Mouse (Mus musculus) lung, postnatal 36 days (tissue): Measurements from ENCODE around the gene Gm20388.

ENCODE experiments used
- DNase-seq: peaks from one replicate; pipeline ENCODE4 v3.0.0; 2022; ENCODE audit warnings: mixed read lengths

Gm20388 gene

DNA sequence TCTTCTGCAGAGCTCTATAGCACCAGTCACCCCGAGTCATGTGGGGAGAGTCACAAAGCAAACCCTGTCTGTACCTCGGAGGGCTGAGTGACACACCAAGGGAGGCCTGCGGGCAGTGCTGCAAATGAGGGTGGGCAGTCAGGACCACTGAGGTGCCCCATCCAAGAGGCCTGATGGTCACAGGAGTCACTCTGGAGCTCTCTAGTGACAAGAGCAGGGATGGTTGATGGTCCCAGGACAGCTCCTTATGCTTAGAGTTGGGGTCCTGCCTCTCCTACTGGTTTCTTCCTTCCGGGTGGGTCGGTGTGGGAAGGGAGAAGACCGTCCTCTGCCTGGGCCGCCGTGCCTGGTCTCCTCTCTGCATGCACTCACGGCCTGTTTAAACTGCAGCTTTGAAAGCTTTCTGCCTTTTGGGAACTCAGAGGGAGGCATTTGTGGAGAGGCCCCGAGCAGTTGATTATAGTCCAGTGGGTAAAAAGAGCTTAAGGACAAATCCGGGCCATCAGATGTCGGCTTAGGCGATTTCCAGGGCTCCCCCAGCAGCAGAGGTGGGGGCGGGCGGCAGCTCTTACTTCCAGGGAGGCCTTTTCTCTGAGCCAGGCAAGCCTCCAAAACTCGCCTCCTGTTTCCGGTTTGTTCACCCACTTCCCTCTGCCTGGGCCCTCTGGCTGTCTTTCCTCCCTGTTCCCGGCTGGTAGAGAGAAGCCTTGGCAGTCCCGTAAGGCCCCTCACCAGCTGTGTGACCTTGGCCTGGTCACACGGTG is 516.2 kb downstream of the Gm20388 start:
- DNase-seq: peak; percentile 73

DNA sequence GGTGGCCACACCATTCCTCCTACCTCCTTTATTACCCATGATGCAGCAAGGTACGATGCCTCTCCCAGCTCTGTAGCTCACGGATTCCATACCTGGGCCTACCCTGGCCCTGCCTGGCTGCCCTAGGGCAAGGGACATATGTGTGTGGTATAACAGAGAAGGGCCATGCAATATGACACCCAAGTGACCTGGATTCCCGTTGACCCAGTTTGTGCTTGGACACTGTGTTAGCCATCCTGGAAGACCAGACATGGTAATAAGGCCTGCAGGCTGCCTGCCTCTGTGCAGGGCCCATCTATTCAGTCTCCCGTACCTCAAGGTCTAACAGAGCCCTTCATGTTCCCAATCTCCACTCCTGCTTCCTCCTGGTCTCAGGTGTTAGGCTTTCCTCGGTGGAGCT is 517.9 kb downstream of the Gm20388 start:
- no peak for DNase-seq

DNA sequence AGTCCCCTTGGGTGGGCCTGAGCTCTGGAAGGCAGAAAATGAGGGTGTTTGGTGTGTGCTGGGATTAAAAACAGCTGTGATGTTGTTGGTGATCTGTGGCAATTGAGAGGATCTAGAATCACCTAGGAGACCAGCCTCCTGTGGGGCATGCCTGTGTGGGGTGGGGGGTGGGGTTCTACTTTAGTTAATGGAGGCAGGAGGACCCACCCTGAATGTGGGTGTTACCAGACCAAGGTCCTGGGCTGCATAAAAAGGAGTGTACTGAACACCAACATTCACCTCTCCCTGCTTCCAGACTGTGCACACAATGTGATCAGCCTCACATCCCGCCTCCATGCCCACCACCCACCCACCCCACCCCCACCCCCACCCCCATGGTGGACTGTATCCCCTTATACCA is 518.5 kb downstream of the Gm20388 start:
- no peak for DNase-seq

DNA sequence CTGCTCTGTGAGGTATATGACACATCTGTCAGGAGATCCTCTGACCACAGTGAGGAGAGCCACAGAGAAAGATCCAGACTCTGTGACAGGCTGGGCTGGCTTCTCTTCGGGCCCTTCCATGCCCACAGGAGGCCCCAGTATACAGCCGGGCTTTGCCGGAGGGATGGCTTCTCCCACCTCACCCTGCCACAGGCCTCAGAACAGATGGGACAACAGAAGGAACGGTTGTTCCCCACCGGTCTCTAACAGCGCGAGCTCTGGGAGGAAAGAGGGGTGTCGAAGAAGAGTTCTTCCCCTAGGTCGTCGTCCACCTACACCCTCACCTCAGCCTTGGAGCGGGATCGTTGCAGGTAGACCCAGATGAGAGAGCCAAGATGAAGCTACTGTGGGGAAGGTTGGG is 520.4 kb downstream of the Gm20388 start:
- no peak for DNase-seq

DNA sequence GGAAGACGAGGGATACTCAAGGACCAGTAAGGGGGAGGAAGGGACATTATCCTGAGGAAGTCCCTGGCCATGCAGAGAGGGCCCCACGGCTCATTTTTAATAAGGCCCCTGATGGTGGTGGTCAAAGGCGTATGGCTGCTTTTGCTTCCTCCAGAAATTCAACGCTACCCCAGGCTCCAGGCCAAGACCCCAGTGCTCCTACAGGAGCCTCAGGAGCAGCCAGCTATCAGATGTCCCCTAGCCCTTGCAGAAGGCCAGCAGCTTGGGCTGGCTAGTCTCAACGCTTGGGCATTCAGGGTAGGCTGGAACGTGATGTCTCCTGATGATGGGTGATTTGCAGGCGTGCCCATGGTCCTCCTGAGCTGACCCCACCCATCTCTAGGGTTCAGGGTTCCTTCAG is 521.8 kb downstream of the Gm20388 start:
- no peak for DNase-seq

DNA sequence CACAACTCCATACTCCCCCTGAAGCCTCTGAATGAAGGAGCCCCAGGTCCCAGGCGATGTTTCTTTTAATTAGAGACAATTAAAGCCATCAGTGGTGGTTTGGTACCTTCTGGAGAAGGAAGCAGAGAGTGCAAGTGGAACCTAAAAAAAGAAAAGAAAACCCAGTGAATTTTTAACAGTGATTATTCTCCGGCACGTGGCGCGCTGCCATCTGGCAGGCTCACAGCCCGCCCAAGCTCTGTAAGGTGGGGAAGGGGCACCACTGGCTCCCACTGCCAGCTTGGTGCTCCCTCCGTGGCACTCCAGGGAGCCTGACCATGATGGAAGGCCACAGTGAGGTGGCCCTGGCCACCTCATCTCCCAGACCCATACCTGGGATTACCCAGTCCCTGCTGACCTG is 522.5 kb downstream of the Gm20388 start:
- DNase-seq: no peak

DNA sequence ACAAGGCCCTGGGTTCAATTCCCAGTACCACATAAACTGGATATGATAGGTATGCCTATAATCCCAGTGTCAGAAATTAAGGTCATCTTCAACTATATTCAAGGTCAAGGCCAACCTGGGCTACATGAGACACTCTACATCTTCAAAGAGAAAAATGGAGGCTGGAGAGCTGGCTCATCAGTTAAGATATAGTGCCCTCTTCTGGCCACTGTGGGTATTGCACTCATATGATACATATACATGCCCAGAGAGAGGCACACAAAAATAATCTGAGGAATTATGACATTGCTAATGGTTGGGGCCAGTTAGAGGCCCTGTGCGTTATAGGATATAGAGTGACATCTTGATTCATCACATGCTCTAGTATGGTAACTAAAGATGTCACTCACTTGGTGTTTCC is 523.1 kb downstream of the Gm20388 start:
- no peak for DNase-seq

DNA sequence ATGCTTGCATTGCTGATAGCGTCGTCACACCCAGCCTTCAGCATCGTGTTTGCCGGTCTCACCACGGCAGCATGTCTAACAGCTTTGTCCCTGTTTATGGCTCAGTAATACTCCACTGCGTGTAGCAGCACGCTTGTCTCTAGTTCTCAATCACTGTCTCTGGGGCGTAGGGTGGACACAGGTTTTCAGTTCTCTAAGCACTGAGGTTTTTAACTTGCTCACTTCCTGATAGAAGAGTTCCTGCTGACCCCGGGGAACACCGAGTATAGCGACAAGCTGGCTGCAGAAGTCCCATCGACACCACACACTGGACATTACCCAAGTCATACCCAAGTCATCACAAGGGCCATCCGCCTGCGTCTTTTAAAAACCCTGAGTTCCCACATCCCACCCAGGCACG is 525.1 kb downstream of the Gm20388 start:
- peak; percentile 38 for DNase-seq

DNA sequence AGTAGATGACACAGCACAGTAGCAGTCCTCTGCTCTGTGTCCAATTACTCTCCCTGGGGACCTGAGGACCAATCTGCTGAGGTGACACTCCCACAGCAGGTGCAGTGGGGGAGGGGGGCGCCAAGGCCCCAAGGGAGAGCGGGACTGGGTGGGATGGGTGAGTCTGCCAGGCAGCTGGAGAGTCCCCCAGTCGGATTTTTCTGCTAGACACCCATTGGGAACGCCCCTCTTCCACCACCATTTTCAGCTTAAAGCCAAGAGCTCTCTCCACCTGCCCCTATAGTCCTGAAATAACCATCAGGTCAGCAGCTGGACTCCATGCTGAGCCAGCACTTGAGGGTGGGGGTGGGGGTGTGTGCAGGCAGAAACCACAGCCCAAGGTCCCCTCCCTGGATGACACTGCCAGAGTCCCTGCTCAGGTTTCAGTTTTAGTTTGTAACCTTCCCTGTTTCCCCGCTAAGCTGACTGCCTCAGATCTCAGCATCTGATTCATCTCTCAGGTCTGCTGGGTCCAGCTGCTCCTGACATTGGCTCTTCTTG is 525.9 kb downstream of the Gm20388 start:
- no peak for DNase-seq

DNA sequence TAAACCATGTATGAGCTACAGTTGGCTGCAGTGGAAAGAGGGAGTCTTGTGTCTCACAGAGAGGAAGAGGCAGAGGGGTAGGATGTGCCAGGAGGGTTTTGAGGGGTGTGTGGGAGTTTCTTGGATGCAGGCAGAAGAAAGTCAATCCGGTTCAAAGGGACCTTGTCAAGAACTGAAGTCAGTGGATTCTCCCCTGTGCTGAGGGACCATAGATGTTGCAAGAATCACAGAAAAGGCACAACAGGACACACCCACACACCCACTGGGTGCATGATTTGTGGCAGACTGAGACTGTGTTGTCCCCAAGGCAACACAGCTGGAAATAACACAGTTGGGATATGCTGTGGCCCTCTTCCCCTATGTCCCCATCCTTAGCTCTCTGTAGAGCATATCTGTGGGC is 526.6 kb downstream of the Gm20388 start:
- DNase-seq: peak; percentile 63

DNA sequence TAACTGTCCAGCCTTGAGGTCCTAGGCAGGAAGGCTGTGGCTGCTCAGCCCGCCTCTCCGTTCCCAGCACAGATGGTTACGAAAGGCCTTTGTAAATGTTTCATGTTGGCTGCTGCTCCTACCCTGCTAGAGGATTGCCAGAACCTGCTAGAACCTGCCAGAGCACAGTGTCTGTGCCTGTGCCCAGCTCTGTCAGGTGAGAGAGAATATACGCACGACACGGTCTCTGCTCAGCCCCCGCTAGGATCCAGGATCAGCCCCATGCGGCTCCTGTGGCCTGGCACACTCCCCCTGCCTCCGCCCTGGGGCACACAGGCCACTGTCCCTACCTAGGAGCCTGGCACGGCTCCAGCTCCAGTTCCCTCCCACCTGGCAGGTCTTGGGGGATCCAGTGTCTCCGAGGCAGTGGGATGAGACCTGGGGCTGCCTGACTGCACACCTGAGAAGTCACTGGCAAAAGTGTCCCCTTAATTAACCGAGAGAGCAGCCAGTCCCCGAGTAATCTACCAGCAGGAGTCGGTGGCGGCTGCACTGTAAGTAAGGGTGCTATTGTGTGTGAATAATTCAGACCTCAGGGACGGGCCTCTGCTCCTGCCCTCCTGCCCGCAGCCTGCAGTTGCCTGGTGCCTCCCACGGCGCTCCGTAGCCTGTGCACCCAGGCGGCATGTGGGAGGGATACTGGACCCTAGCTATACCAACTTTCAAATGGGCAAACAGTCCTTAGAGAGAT is 527.2 kb downstream of the Gm20388 start:
- DNase-seq: peak; percentile 52

DNA sequence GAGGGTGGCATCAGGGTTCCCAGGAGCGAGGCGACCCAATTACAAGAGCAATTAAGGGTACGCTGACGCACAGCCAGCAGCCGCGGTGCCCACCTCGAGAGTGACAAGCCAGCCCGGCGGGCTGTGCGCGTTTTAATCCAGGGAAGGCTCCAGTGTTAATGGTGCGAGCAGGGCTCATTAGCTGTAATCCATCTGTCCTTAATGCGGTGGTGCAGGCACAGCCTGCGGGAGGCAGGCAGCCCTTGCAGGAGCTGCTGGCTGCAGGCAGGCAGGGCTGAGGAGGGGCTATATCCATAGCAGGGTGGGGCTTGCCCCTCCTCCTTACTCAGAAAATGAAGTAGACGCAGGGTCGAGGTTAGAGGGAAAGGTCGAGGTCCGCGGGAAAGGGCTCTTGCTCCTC is 528.7 kb downstream of the Gm20388 start:
- DNase-seq: no peak

DNA sequence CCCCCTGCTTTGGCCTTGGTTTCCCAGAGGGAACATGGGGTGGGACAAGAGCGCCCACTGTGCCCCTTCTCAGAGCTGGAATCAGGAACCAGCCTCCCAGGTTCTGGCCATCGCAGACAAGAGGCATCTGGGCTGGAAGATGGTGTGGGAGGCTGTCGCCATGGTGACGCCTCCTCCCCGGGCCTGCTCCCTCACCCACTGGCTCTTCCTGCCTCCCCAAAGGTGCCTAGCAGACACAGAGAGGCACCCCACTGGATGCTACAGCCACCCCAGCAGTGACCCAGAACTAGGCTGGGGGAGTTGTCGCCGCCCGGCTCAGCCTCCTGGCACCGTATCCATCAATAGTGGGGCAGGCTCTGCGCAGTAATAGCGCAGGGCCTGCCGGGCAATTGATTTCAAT is 530.1 kb downstream of the Gm20388 start:
- DNase-seq: no peak

DNA sequence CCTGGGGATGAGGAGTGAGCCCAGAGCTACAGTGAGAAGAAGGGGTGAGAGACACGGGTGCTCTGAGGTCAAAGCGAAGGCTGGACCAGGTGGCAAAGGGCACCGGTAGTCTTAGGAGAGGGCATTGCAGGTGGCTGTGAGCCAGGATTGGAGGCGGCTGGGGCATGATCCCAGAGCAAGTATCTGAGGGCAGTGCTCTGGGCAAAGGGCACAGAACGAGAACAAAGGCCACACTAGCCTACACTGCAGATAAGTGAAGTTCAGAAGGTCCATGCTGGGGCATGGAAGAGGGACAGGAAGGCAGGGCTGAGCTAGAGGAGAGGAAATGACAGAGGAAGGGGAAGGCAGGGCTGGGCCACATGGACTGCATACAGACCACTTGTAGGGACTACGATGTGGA is 531.0 kb downstream of the Gm20388 start:
- no peak for DNase-seq

DNA sequence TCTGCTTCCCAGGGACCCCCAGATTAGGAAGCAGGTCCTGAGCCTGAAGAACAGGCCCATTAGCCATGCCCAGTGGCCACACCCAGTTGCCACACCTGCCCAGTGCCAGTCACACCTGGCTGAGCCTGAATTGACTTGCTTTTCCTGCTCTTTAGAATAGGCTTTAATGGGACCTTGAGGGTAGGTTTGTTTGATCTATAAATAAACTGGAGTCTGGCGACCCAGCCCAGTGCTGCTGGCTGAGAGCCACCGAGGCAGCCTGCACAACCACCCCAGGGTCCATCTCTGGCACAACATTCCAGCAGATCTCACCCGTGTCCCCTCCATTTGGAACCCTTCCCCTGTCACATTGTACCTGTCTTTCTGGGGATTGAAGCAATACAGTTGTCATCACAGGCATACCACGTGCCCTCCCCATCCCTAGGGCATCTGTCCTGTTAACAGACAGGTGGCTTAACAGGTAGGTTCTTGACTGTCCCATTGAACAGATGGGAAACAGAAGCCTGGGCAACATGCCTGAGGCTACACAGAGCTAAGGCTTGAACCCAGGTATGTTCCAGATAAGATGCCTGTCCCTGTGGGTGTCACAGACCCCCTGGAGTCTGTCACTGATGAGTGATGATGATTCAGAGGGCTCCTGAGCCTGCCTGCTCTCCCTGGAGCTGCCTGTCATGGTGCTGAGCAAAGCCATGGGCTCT is 531.8 kb downstream of the Gm20388 start:
- peak; percentile 52 for DNase-seq

DNA sequence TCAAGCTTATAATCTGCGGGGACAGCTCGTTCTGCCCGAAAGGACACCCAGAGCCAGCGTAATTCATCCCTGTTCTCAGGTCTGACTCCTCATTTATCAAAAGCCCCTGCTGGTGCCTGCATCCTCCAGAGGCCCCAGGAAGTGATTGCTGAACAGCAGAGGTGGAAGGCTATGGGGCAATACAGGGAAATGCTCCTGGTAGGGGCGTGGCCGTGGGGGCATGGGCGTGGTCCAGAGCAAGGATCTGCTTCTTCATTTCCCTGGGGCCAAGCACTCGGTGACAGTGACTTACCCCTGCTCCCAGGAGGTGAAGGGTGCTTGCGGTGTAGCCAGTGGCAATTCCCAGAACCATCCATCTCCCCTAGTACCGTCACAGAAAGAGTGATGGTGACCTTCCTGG is 534.6 kb downstream of the Gm20388 start:
- peak; percentile 70 for DNase-seq

DNA sequence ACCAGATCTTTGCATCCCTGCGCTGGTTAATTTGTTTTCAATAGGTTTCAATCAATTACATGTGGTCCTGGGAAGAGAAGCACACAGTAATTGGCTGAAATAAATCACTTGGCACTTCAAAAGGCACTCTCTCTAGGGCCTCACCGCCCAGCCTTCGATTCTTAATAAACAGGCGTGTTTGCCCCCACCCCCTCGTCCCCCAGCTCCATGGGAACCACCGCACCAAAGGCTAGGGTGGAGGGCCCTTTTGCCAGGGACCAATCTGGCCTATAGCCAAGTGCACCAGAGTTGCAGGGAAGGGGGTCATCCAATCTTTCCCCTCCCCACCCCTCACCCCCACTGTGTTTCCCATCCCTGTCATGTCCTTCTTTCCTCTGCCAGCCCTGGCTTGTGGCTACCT is 537.5 kb downstream of the Gm20388 start:
- DNase-seq: no peak

DNA sequence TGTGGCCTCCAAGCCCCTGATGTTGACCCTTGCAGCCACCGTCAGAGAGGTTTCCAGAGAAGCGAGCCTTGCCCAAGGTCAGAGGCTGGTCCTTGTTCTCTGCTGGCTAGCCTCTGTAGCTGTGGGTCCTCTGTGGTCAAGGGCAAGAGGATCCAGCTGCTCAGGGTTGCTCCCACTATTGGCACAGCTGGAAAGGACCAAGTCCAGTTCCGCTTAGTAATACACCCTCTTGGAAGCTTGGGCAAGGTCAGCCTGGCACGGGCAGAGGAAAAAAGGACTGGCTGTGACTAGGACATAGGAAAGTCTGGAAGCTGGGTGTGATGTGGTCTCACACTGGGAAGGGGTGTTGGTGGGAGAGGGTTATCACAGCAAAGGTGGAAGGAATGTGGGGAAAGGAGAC is 538.5 kb downstream of the Gm20388 start:
- no peak for DNase-seq

DNA sequence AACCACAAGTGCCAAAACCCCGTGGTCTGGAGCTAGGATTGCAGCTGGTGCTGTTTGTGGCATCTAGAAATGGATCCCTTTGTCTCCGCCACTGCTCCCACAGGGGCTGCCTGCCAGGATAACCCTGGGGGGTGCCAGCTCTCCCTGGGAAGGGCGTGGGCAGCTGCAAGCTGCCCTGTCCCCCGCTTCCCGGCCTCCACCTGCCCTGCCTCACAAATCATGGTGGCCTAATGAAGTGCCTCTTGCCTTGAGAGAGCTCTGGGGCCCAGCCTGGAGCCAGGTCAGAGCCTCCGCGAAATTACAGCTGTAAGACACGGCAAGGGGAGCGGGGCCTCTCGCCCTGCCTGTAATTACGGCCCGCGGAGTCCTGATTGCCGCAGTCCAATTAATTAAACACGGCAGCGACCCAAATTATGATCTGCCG is 539.0 kb downstream of the Gm20388 start:
- no peak for DNase-seq

DNA sequence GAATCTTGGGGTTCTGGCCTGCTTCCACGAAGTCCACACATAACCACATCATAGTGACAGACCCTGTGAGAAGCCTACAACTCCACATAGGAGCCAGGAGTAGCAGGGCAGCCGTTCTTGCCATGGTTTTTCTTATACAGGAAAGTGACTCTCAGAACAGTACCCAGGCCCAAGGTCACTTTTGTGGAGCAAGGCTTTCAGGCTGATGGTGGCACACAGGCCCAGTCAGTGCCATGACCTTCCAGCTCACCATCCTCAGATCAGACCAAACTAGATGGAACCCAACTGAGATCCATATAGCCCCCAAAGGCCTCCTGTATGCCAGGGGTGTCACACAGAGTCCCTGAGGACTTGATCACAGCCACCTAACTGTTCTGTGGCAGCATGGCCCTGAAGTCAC is 541.5 kb downstream of the Gm20388 start:
- DNase-seq: no peak

DNA sequence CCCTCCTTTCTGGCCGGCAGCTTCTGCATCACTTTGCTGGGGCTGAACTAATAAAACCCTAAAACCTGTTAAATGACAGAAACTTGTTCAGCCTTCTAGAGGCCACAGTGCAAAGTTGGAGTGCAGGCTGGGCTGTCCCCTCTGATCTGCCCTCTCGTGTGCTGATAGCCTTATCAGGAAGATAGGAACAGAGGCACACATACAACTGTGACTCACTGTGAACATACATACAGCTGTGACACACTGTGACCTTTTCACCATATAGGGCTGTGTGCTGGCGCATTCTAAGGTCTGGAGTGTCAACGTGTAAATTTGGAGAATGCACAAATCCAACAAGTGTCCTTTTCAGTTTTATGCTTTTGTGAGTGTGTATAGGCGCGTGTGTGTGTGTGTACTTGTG is 543.8 kb downstream of the Gm20388 start:
- DNase-seq: no peak

DNA sequence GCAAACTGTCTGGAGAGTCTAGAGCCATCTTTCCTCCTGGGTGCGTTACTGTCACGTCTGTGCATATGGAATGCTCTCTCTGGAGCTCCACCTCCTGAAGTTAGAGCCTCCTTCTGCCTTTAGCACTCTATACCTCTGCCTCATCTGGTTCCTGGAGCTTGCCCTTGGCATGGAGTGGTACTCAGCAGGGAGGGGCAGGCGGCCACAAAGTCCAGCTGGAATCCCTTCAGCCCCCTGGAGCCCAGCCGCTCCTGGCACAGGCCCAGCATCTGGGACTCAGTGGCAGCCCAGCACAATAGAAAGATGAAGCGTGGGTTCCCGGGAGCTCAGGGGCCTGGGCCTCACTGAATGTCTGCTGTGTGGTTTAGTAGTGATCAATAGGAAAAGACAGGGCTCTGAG is 549.7 kb downstream of the Gm20388 start:
- DNase-seq: no peak

DNA sequence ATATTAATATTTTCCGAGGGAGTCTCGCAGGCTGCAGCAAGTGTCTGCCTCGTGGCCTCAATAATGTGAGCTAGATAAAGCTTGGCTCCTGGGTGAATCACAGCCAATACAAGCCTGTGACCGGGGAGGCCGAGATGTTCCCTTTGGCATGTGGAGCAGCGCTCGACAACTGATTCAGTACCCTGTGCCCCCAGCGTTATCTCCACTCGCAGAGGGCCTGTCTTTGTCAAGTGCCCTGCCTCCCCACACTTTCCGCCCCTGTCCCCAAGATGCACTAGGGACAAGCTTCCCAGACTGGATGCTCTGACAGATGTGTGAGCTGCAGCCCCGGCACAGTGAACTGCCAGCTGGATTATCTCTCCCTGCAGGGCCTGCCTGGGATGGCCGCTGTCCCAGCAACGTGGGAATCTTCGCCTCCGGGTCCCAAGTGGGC is 551.5 kb downstream of the Gm20388 start:
- peak; percentile 51 for DNase-seq

DNA sequence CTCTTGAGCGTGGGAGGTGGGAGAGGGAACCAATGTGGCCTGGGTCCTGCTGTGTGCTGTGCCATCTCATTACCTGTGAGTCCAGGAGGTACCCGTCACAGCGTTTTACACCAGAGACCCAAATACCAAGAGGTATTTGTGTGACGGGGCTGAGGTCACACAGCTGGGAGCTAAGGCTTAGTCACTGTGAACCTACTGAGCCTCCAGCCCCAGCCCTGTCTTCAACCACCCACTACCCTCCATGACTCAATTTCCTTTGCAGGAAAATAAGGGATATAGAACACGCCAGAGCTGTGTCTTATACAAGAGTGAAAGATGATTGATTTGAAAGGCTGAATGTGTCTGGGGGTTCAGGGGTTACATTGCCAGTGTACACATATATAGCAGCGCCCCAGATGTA is 552.0 kb downstream of the Gm20388 start:
- DNase-seq: no peak
